Mouse (Mus musculus) B cell, adult (primary cell): Measurements from ENCODE around the gene Zdhhc6. TPM values are rescaled to one million over a fixed set of nuclear protein-coding genes. Genes with fewer than 3 reads are reported as not detected.

ENCODE experiments used
- total RNA-seq: library from RNA; stranded (reverse); gene quantifications from 4 replicates; pipeline ENCODE4 v1.2.4, GENCODE M21; 2023; ENCODE audit not compliant: inconsistent age

Gene Zdhhc6
- 26.1 to 37.6 TPM (median 28.9 TPM) in 4 replicates for total RNA-seq

GRCm38 (mm10) chr19:55315452-55316108, at the start of gene Zdhhc6:
Gene Zdhhc6, minus strand, starts transcription at chr19:55316032.

GRCm38 (mm10) chr19:55316109-55316714, 380 bp upstream of the Zdhhc6 start, which contains the start of gene Vti1a:
Gene Vti1a, plus strand, starts transcription at chr19:55316295.

GRCm38 (mm10) chr19:55251383-55252124, 64.3 kb downstream of the Zdhhc6 start, which contains the start of gene Acsl5:
Gene Acsl5, plus strand, starts transcription at chr19:55251938.

GRCm38 (mm10) chr19:55241186-55241645, 74.6 kb downstream of the Zdhhc6 start, which contains the start of gene Gucy2g:
Gene Gucy2g, minus strand, starts transcription at chr19:55241236.

Other genes with a start within 250 kb of the Zdhhc6 start
- gene Gpam, start 188.8 kb downstream of the Zdhhc6 start, total RNA-seq: 10.5 to 11.6 TPM (median 10.9 TPM) in 4 replicates
- not detected in 4 replicates for gene Tectb, start 135.3 kb downstream of the Zdhhc6 start, total RNA-seq
- gene Gucy2g, start 74.8 kb downstream of the Zdhhc6 start, total RNA-seq: not detected in 4 replicates
- 35.1 to 47.9 TPM (median 42.4 TPM) in 4 replicates for gene Acsl5, start 64.1 kb downstream of the Zdhhc6 start, total RNA-seq
- gene Vti1a, start 263 bp upstream of the Zdhhc6 start, total RNA-seq: 35.3 to 40.1 TPM (median 38.2 TPM) in 4 replicates